Mouse (Mus musculus): ENCODE measurements at regions not wholly inside any gene's neighbourhood (a gene's known extent, or its start where the extent isn't known, plus 50 kb on each side); places are given as distances from the start of the nearest gene placed in this dataset.
"Not testable (repeated sequence)": the region's sequence is repeated elsewhere in the genome, so short reads cannot be mapped to it uniquely, and the experiment has no call there.

GRCm38 (mm10) chr14:45806726-45807280 is 148.9 kb upstream of the Ddhd1 start:
- DNase-seq, result no peak

- DNase-seq, result no peak
Observed at GRCm38 (mm10) chr14:45807767-45808166, 149.8 kb upstream of the Ddhd1 start.

GRCm38 (mm10) chr14:45809491-45809890 is 151.5 kb upstream of the Ddhd1 start:
- peak in 1 of 2 experiments; percentile 26 for DNase-seq

- no peak for DNase-seq
Observed at GRCm38 (mm10) chr14:45810101-45810500, 152.2 kb upstream of the Ddhd1 start.

GRCm38 (mm10) chr14:45810630-45811029 is 152.7 kb upstream of the Ddhd1 start:
- no peak for DNase-seq

GRCm38 (mm10) chr14:45815598-45815997 is 157.7 kb upstream of the Ddhd1 start:
- no peak for DNase-seq

- DNase-seq, result not testable (repeated sequence)
Observed at GRCm38 (mm10) chr14:45816611-45817010, 158.7 kb upstream of the Ddhd1 start.

- DNase-seq, result no peak
Observed at GRCm38 (mm10) chr14:45817756-45818155, 159.8 kb upstream of the Ddhd1 start.

- no peak for DNase-seq
Observed at GRCm38 (mm10) chr14:45824601-45825000, 166.7 kb upstream of the Ddhd1 start.

- DNase-seq, result no peak
Observed at GRCm38 (mm10) chr14:45826023-45826422, 168.1 kb upstream of the Ddhd1 start.

GRCm38 (mm10) chr14:45827096-45827495 is 169.2 kb upstream of the Ddhd1 start:
- DNase-seq, result no peak

- no peak for DNase-seq
Observed at GRCm38 (mm10) chr14:45830457-45830856, 172.5 kb upstream of the Ddhd1 start.

- no peak for DNase-seq
Observed at GRCm38 (mm10) chr14:45837039-45837438, 179.1 kb upstream of the Ddhd1 start.

- DNase-seq, result no peak
Observed at GRCm38 (mm10) chr14:45843829-45844228, 185.9 kb upstream of the Ddhd1 start.

- DNase-seq, result peak in 1 of 2 experiments; percentile 2
Observed at GRCm38 (mm10) chr14:45850588-45850987, 192.6 kb upstream of the Ddhd1 start.

GRCm38 (mm10) chr14:45878428-45878827 is 220.5 kb upstream of the Ddhd1 start:
- DNase-seq, result peak; percentile 22 to 49

- DNase-seq, result no peak
Observed at GRCm38 (mm10) chr14:45920783-45921182, 262.8 kb upstream of the Ddhd1 start.

- no peak for DNase-seq
Observed at GRCm38 (mm10) chr14:45943581-45943980, 285.6 kb upstream of the Ddhd1 start.

GRCm38 (mm10) chr14:45944101-45944500 is 286.2 kb upstream of the Ddhd1 start:
- no peak for DNase-seq

- no peak for DNase-seq
Observed at GRCm38 (mm10) chr14:45944506-45944905, 286.6 kb upstream of the Ddhd1 start.

GRCm38 (mm10) chr14:45956624-45957023 is 298.7 kb upstream of the Ddhd1 start:
- DNase-seq, result peak in 1 of 2 experiments; percentile 20

GRCm38 (mm10) chr14:45962474-45962873 is 304.5 kb upstream of the Ddhd1 start:
- DNase-seq, result peak; percentile 25 to 49

- DNase-seq, result no peak
Observed at GRCm38 (mm10) chr14:45964043-45964442, 306.1 kb upstream of the Ddhd1 start.

GRCm38 (mm10) chr14:45983206-45983857 is 325.4 kb upstream of the Ddhd1 start:
- DNase-seq, result no peak
